Mouse (Mus musculus): ENCODE data around the gene Wsb1. TPM values are rescaled to one million over a fixed set of nuclear protein-coding genes. Genes with fewer than 3 reads are reported as not detected.
"Not testable (repeated sequence)": the region's sequence is repeated elsewhere in the genome, so short reads cannot be mapped to it uniquely, and the experiment has no call there.

Wsb1 gene
- polyA plus RNA-seq (2015; fragmentation: Nextera tagmentation; extraction: Ambion mirVana), result 265 and 274 TPM in 2 replicates

DNA sequence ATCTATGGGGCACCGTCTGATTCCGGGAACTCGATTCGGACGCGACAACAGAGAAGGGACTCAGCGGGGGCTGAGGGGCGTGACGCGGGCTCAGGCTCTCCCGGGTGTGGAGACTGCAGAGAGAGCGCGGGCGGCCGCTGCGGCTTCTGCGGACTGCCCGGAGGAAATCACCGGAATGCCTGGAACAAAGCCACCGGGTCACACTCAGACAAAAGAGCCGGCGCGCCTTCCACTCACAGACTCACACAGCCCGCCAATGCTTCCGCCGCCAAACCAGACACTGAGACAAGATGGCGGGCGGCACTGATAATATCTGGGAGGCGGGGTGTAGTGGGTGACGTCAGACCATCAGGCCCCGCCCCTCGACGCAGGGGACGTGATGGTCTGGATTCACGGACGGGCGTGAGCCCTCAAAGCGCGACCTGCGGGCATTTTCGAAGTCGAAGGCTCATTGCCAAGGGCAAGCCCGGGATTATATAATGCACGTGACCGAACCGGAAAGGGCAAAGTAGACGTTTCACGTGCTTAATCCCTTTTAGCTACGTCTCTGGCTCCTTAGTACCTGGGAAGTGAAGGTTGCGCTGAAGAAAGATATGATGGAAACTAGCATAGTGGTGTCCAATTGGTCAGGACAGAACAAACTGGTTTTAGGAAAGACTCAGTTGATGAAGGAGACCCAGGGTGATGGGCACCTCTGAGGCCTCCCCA is at the start of gene Wsb1:
Gene Wsb1 (minus strand): TSS at position 281 of the 708 bp plus-strand sequence.
- no peak for TF ChIP-seq CTCF (IDR thresholded peaks at IDR 0.05; ENCODE audit: low read depth)
- peak within 1 kb of the TSS; percentile 97 for H3K27ac ChIP-seq
- peak within 1 kb of the TSS; percentile 71 for H3K4me2 ChIP-seq (ENCODE audit: low read length)
- peak within 1 kb of the TSS; percentile 97 for H3K9ac ChIP-seq (ENCODE audit: low read depth, low read length)
- peak; percentile 92 for ATAC-seq (replicated peaks; ENCODE audit: low FRiP score, low read depth)
- H3K4me1 ChIP-seq (replicated peaks; ENCODE audit: insufficient read depth, low read length), result peaks cover 8% of the 10 kb centered on the region; the same call in 1 of the 2 replicates
- no peaks in the 10 kb centered on the region for H3K9me3 ChIP-seq (replicated peaks; ENCODE audit: low read length)
- peak within 1 kb of the TSS; percentile 99 for H3K4me3 ChIP-seq (replicated peaks; ENCODE audit: low read depth, low read length)
- WGBS, result 1% methylated on average over 50 of the region's 50 CpGs
- H3K27me3 ChIP-seq (ENCODE audit: insufficient read depth, low read length), result no peaks in the 10 kb centered on the region
- peak; percentile 95 for DNase-seq (ENCODE audit: low spot score)
- H3K36me3 ChIP-seq (ENCODE audit: insufficient read depth, low read length), result 0 out of 2 replicates have a peak, but pooled peaks cover 3% of the 10 kb centered on the region

DNA sequence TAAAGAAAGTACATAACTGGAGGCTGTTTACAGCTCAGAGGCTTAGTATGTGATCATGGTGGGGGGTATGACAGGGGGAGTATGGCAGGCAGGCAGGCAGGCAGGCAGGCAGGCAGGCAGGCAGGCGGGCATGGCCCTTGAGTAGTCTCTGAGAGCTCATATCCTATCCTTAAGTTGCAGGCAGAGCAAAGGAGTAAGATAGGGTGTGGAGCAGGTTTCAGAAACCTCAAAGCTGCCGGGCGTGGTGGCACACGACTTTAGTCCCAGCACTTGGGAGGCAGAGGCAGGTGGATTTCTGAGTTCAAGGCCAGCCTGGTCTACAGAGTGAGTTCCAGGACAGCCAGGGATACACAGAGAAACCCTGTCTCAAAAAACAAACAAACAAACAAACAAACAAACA is 49.8 kb upstream of the Wsb1 start:
- H3K27ac ChIP-seq; ATAC-seq (replicated peaks; ENCODE audit: low FRiP score, low read depth); DNase-seq (ENCODE audit: low spot score); H3K4me2 ChIP-seq (ENCODE audit: low read length); H3K9ac ChIP-seq (ENCODE audit: low read depth, low read length); H3K27me3 ChIP-seq (ENCODE audit: insufficient read depth, low read length); H3K9me3 ChIP-seq (replicated peaks; ENCODE audit: low read length); H3K4me3 ChIP-seq (replicated peaks; ENCODE audit: low read depth, low read length); H3K4me1 ChIP-seq (replicated peaks; ENCODE audit: insufficient read depth, low read length); H3K36me3 ChIP-seq (ENCODE audit: insufficient read depth, low read length): not testable (repeated sequence)
- WGBS, result 95% methylated on average over 4 of the region's 4 CpGs

DNA sequence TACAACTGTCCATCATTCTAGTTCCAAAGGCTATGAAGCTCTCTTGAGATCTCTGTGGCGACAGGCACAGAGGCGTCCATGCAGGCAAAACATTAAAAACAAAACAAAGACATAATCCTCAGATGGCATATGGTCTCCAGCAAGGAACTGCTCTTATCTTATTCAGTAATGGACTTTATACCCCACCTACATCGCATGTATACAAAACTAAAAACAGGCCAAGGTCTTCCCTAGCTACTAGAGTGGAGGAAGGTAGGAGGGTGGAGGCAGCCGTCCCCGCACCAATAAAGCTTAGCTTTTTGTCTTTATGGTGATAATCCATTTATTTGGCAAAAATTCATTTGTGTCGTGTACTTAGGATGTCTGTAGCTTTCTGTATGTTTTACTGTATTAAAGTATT is 48.6 kb upstream of the Wsb1 start:
- Histone ChIP-seq H3K27ac (no peak overlapping the region), H3K9ac (ENCODE audit: low read depth, low read length) (no peak overlapping the region), H3K9me3 (replicated peaks; ENCODE audit: low read length) (no peaks in the 10 kb centered on the region), H3K4me3 (replicated peaks; ENCODE audit: low read depth, low read length) (no peak overlapping the region), H3K4me1 (replicated peaks; ENCODE audit: insufficient read depth, low read length) (peaks cover 8% of the 10 kb centered on the region; the same call in 1 of the 2 replicates), H3K4me2 (ENCODE audit: low read length) (no peak overlapping the region), H3K27me3 (ENCODE audit: insufficient read depth, low read length) (no peaks in the 10 kb centered on the region), H3K36me3 (ENCODE audit: insufficient read depth, low read length) (no peaks in the 10 kb centered on the region)
- no peak for DNase-seq (ENCODE audit: low spot score)
- TF ChIP-seq CTCF (IDR thresholded peaks at IDR 0.05; ENCODE audit: low read depth), result no peak
- WGBS, result 86% methylated on average over 6 of the region's 6 CpGs
- no peak for ATAC-seq (replicated peaks; ENCODE audit: low FRiP score, low read depth)

GRCm38 (mm10) chr11:79299719-79300431 is 45.4 kb upstream of the Wsb1 start:
- Histone ChIP-seq H3K9ac (ENCODE audit: low read depth, low read length) (no peak overlapping the region), H3K9me3 (replicated peaks; ENCODE audit: low read length) (no peaks in the 10 kb centered on the region), H3K27ac (no peak overlapping the region), H3K4me3 (replicated peaks; ENCODE audit: low read depth, low read length) (no peak overlapping the region), H3K4me1 (replicated peaks; ENCODE audit: insufficient read depth, low read length) (no peaks in the 10 kb centered on the region), H3K36me3 (ENCODE audit: insufficient read depth, low read length) (no peaks in the 10 kb centered on the region), H3K4me2 (ENCODE audit: low read length) (no peak overlapping the region), H3K27me3 (ENCODE audit: insufficient read depth, low read length) (no peaks in the 10 kb centered on the region)
- TF ChIP-seq CTCF (IDR thresholded peaks at IDR 0.05; ENCODE audit: low read depth), result peak; percentile 52
- ATAC-seq (replicated peaks; ENCODE audit: low FRiP score, low read depth) (no peak), DNase-seq (ENCODE audit: low spot score) (no peak)
- 76% methylated on average over 9 of the region's 9 CpGs for WGBS

DNA sequence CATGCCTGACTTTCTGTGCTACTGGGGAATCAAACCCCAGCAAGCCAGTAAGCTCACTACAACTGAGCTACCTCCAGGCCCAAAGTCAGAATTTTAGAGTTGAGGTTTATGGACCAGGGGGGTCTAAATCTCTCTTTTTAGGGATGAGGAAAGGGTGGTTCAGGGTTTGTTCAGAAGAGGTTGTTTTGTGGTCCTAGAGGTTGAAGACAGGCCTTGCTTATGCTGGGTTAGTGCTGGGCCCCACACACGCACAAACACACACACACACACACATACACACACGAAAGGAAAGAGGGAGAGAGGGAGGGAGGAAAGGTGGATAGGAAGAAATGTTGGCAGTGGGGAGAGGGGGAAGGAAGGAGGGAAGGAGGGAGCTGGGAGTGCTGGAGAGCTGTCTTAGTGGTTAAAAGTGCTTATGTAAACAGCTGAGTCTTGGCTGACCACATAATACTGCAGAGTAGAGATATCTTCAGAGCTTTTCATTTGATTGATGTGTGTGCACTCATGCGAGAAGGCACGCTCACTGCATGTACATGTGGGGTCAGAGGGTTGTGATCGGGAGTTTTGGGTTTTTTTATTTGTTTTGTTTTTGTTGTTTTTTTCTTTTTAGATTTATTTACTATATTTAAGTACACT is 42.5 kb upstream of the Wsb1 start, which contains the start of gene Gm9964:
Gene Gm9964 (minus strand): TSS at position 51 of the 636 bp plus-strand sequence.
- no peak within 1 kb of the TSS for H3K4me3 ChIP-seq (replicated peaks; ENCODE audit: low read depth, low read length)
- no peak within 1 kb of the TSS for H3K9ac ChIP-seq (ENCODE audit: low read depth, low read length)
- H3K4me2 ChIP-seq (ENCODE audit: low read length), result no peak within 1 kb of the TSS
- no peak within 1 kb of the TSS for H3K27ac ChIP-seq
- no peaks in the 10 kb centered on the region for H3K9me3 ChIP-seq (replicated peaks; ENCODE audit: low read length)
- no peaks in the 10 kb centered on the region for H3K36me3 ChIP-seq (ENCODE audit: insufficient read depth, low read length)
- no peak for ATAC-seq (replicated peaks; ENCODE audit: low FRiP score, low read depth)
- DNase-seq (ENCODE audit: low spot score), result no peak
- H3K27me3 ChIP-seq (ENCODE audit: insufficient read depth, low read length), result no peaks in the 10 kb centered on the region
- H3K4me1 ChIP-seq (replicated peaks; ENCODE audit: insufficient read depth, low read length), result peaks cover 12% of the 10 kb centered on the region; the same call in 1 of the 2 replicates
- no peak for TF ChIP-seq CTCF (IDR thresholded peaks at IDR 0.05; ENCODE audit: low read depth)
- WGBS, result 28% methylated on average over 5 of the region's 5 CpGs

DNA sequence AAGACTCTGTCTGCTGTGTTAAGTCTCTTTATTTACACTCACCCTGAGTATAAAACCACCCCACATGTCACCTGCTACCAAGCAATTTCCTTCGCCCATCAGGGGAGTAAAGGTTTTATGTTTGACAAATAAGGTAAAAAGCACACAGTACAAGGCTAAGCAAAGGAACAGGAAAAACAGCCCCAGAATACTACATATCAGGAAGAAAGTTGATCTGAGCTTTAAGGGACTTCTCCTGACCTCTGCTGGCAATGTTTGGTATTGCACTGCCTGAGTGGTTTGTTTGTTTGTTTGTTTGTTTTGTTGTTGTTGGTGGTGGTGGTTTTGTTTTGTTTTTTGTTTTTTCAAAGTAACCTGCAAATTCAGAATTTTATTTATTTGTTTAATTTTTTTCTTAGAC is 41.7 kb upstream of the Wsb1 start:
- Histone ChIP-seq H3K27me3 (ENCODE audit: insufficient read depth, low read length) (no peaks in the 10 kb centered on the region), H3K4me2 (ENCODE audit: low read length) (no peak overlapping the region), H3K4me1 (replicated peaks; ENCODE audit: insufficient read depth, low read length) (peaks cover 20% of the 10 kb centered on the region; the same call in 1 of the 2 replicates), H3K36me3 (ENCODE audit: insufficient read depth, low read length) (no peaks in the 10 kb centered on the region), H3K9ac (ENCODE audit: low read depth, low read length) (no peak overlapping the region), H3K9me3 (replicated peaks; ENCODE audit: low read length) (no peaks in the 10 kb centered on the region), H3K27ac (no peak overlapping the region), H3K4me3 (replicated peaks; ENCODE audit: low read depth, low read length) (no peak overlapping the region)
- WGBS, result 61% methylated on average over 1 of the region's 1 CpGs
- peak; percentile 74 for DNase-seq (ENCODE audit: low spot score)
- ATAC-seq (replicated peaks; ENCODE audit: low FRiP score, low read depth), result no peak
- peak; percentile 96 for TF ChIP-seq CTCF (IDR thresholded peaks at IDR 0.05; ENCODE audit: low read depth)

All from kidney, postnatal 0 days (tissue).